Mouse (Mus musculus) hindbrain, embryonic 11.5 days (tissue): ENCODE results near the gene Trmt13. TPM values are rescaled to one million over a fixed set of nuclear protein-coding genes. Genes with fewer than 3 reads are reported as not detected.

Experiments
- ATAC-seq: fragments of 200-750 bp; cut with Nextera tagmentation; 2 replicates; pipeline ENCODE4 v1.8.0; 2017; ENCODE audit warnings: mild to moderate bottlenecking, moderate TSS enrichment, moderate library complexity; ENCODE audit not compliant: low FRiP score
- DNase-seq: peaks from one replicate; pipeline ENCODE4 v3.0.0-alpha.2; 2015; ENCODE audit warnings: low spot score
- H3K27ac ChIP-seq: fragments of 300-500 bp; sonication (generic); 2 replicates; pipeline ENCODE4 v1.5.1; 2014; ENCODE audit warnings: mild to moderate bottlenecking, low read depth, low read length
- H3K27me3 ChIP-seq: fragments of 300-500 bp; sonication (generic); 2 replicates; pipeline ENCODE4 v1.6.1; 2014; ENCODE audit warnings: mild to moderate bottlenecking, low read length, moderate library complexity, mixed read lengths; ENCODE audit not compliant: control insufficient read depth, insufficient read depth
- H3K36me3 ChIP-seq: fragments of 300-500 bp; sonication (generic); 2 replicates; pipeline ENCODE4 v1.6.1; 2014; ENCODE audit warnings: mild to moderate bottlenecking, low read length, moderate library complexity, mixed read lengths; ENCODE audit not compliant: control insufficient read depth, insufficient read depth
- H3K4me1 ChIP-seq: fragments of 300-500 bp; sonication (generic); replicated peaks from 2 replicates; pipeline ENCODE4 v1.6.1; 2014; ENCODE audit warnings: low read length, mixed read lengths; ENCODE audit not compliant: control insufficient read depth, insufficient read depth
- H3K4me2 ChIP-seq: fragments of 300-500 bp; sonication (generic); replicated peaks from 2 replicates; pipeline ENCODE4 v1.6.1; 2014; ENCODE audit warnings: mild to moderate bottlenecking, low read depth, low read length
- H3K4me3 ChIP-seq: fragments of 300-500 bp; sonication (generic); 2 replicates; pipeline ENCODE4 v1.5.1; 2014; ENCODE audit warnings: low read depth, low read length
- H3K9ac ChIP-seq: fragments of 300-500 bp; sonication (generic); 2 replicates; pipeline ENCODE4 v1.6.1; 2014; ENCODE audit warnings: low read depth, low read length
- H3K9me3 ChIP-seq: fragments of 300-500 bp; sonication (generic); 2 replicates; pipeline ENCODE4 v1.6.1; 2016; ENCODE audit warnings: low read length; ENCODE audit not compliant: control insufficient read depth
- WGBS: fragments of 180-500 bp; shearing (Covaris S2); extraction: QIAGEN DNeasy Blood & Tissue Kit; methylation state at CpG from one replicate; pipeline ENCODE4 v1.1.7; 2014; 5-methylcytosine and 5-hydroxymethylcytosine counted together
- polyA plus RNA-seq: library from polyadenylated mRNA; unstranded; fragments of >200 nt; fragmentation: Nextera tagmentation; extraction: Ambion mirVana; gene quantifications from 2 replicates; pipeline ENCODE4 v1.2.1, GENCODE M21; 2014

The Trmt13 gene
- polyA plus RNA-seq, 1 experiment from 2014 or later = 31.3 TPM

DNA sequence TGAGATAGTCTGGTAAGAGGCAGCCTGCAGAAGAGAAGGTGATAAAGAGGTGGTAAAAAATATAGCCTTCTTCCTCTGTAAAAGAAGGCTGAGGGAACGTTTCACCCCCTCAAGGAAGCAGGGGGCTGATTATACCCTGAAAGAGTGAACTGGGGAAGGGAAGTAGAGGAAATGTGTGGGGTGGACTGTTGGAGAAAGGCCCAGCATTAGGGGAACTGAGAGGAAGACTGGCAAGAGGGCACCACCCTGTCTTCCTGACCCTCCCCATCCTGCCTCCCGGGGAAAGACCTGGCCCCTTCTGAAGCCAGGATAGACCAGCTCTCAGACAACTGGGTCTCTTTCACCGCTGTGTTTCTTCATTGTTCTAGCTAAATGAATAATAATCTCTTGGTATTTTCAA lies 71.9 kb downstream of the Trmt13 start:
- H3K4me1 ChIP-seq = no peaks in the 10 kb centered on the region
- no peak overlapping the region for H3K4me2 ChIP-seq
- no peak overlapping the region for H3K4me3 ChIP-seq

DNA sequence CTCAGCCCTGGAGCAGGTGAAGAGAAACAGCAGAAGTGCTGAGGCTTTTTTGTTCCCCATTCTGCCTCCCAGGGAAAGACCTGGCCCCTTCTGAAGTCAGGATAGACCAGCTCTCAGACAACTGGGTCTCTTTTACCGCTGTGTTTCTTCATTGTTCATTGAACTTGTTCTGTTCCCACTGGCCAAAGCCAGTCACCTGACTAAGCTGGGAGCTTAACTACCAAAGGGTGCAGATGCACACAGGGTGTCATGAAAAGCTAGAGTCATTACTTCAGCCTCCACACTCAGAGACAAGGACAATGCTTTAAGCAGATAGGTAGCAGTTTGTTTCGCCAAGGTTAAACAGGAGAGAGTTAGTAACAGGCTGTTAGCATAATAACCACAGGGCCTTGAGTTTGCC lies 72.3 kb downstream of the Trmt13 start:
- DNase-seq = no peak
- WGBS = 91% methylated on average over 2 of the region's 2 CpGs
- H3K9ac ChIP-seq = no peak overlapping the region
- H3K36me3 ChIP-seq = no peaks in the 10 kb centered on the region
- ATAC-seq = no peak
- H3K27ac ChIP-seq = no peak overlapping the region
- no peaks in the 10 kb centered on the region for H3K9me3 ChIP-seq
- no peak overlapping the region for H3K4me2 ChIP-seq
- no peaks in the 10 kb centered on the region for H3K4me1 ChIP-seq
- H3K27me3 ChIP-seq = no peaks in the 10 kb centered on the region
- H3K4me3 ChIP-seq = no peak overlapping the region

More for the DNA sequence above, 71.9 kb downstream of the Trmt13 start:
- H3K9ac ChIP-seq = no peak overlapping the region
- DNase-seq = no peak
- no peaks in the 10 kb centered on the region for H3K9me3 ChIP-seq
- no peaks in the 10 kb centered on the region for H3K36me3 ChIP-seq
- H3K27ac ChIP-seq = no peak overlapping the region
- 76% methylated on average over 3 of the region's 3 CpGs for WGBS
- H3K27me3 ChIP-seq = no peaks in the 10 kb centered on the region
- ATAC-seq = no peak

DNA sequence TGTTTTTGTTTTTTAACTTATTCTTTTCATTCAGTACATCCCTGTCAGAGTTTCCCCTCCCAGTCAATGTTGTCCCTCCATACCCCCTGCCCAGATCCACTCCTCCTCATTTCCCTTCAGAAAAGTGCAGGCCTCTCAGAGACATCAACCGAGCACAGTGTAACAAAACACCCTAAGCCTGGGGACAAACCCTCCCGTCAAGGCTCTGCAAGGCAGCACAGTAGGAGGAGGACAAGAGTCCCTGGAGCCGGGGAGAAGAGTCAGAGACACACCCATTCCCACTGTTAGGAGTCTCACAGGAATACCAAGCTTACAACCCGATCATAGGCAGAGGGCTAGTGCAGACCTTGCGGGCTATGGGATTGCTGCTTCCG lies 77.2 kb downstream of the Trmt13 start:
- Histone ChIP-seq H3K27me3 (no peaks in the 10 kb centered on the region), H3K9me3 (no peaks in the 10 kb centered on the region), H3K4me2 (no peak overlapping the region), H3K4me3 (no peak overlapping the region), H3K4me1 (no peaks in the 10 kb centered on the region), H3K36me3 (no peaks in the 10 kb centered on the region), H3K9ac (no peak overlapping the region), H3K27ac (0 out of 2 replicates have a peak overlapping the region, but pooled peaks have one; percentile 13)
- ATAC-seq = peak; percentile 57
- DNase-seq = no peak
- WGBS = 38% methylated on average over 6 of the region's 6 CpGs

DNA sequence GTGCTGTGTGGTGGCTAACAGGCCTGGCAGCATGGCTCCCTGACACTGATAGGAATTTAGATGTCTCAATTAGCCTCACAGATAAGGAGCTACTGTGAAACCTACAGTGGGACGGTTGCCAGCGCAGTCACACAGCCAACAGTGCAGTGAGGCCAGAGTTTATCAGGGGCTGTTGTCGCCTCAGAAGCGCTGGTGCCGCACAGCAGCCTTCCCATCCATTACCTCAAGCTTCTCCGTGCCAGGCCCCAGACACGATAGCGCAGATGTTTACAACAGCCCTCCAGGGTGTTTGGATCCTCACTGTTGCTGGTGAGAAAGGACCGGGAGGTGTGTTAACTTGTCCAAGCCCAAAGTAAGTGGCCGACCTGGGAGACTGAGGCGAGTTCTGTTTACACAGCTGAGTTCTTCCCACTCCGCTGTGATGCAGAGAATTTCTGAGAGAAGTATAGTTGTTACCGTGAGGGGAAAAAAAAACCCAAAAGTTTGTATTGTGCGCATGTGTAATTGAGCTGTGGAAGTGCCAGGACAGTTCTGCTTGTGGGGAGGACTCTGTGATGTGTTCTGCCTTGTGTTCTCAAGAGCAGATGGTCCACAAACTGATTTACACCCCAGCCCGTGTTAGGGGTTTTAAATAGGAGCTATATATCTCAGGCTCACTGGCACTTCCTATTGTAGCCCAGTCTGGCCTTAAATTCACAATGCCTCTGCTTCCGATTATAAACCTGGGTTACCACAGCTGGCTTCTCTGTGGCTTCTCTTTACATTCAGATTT lies 77.8 kb downstream of the Trmt13 start:
- Histone ChIP-seq H3K9ac (no peak overlapping the region), H3K27ac (0 out of 2 replicates have a peak overlapping the region, but pooled peaks have one; percentile 13), H3K4me2 (no peak overlapping the region), H3K4me1 (no peaks in the 10 kb centered on the region), H3K4me3 (no peak overlapping the region), H3K27me3 (no peaks in the 10 kb centered on the region), H3K36me3 (no peaks in the 10 kb centered on the region), H3K9me3 (no peaks in the 10 kb centered on the region)
- DNase-seq (no peak), ATAC-seq (peak; percentile 70)
- 61% methylated on average over 16 of the region's 16 CpGs for WGBS

Other genes starting within 250 kb of the Trmt13 start
- 14.1 and 17.2 TPM in 2 replicates for gene Cdc14a, start 190.6 kb downstream of the Trmt13 start, polyA plus RNA-seq
- gene Rtca, start 106.4 kb downstream of the Trmt13 start, polyA plus RNA-seq = 123 and 132 TPM in 2 replicates
- 13.0 and 14.2 TPM in 2 replicates for gene Dbt, start 101.5 kb downstream of the Trmt13 start, polyA plus RNA-seq
- gene Lrrc39, start 51.6 kb downstream of the Trmt13 start, polyA plus RNA-seq = 0.66 and 0.67 TPM in 2 replicates
- gene Sass6, start 19.6 kb downstream of the Trmt13 start, polyA plus RNA-seq = 32.7 and 34.9 TPM in 2 replicates
- gene Mfsd14a, start 48.1 kb upstream of the Trmt13 start, polyA plus RNA-seq = 86.5 and 90.4 TPM in 2 replicates
- not detected in 2 replicates for gene Gm43191, start 66.7 kb upstream of the Trmt13 start, polyA plus RNA-seq
- 7.7 and 8.3 TPM in 2 replicates for gene Slc35a3, start 98.2 kb upstream of the Trmt13 start, polyA plus RNA-seq
- 15.2 and 16.6 TPM in 2 replicates for gene Agl, start 193.6 kb upstream of the Trmt13 start, polyA plus RNA-seq
- gene Frrs1, start 244.9 kb upstream of the Trmt13 start, polyA plus RNA-seq = 9.5 and 10.3 TPM in 2 replicates